Mouse (Mus musculus) liver, postnatal 0 days (tissue): ENCODE results near the gene Dgki. TPM values are rescaled to one million over a fixed set of nuclear protein-coding genes. Genes with fewer than 3 reads are reported as not detected.

Experiments used
- ATAC-seq: fragments of 200-750 bp; cut with Nextera tagmentation; 2 replicates; pipeline ENCODE4 v1.8.0; 2017; ENCODE audit warnings: mild to moderate bottlenecking, moderate library complexity
- DNase-seq: peaks from one replicate; pipeline ENCODE4 v3.0.0-alpha.2; 2016
- H3K27ac ChIP-seq: fragments of 300-500 bp; sonication (generic); 2 replicates; pipeline ENCODE4 v1.5.1; 2014; ENCODE audit warnings: antibody characterized with exemption, moderate library complexity, mild to moderate bottlenecking, low read depth
- H3K27me3 ChIP-seq: fragments of 300-500 bp; sonication (generic); 2 replicates; pipeline ENCODE4 v1.6.1; 2014; ENCODE audit warnings: low read length, control low read depth, mixed read lengths; ENCODE audit not compliant: insufficient read depth
- H3K36me3 ChIP-seq: fragments of 300-500 bp; sonication (generic); replicated peaks from 2 replicates; pipeline ENCODE4 v1.6.1; 2014; ENCODE audit warnings: mild to moderate bottlenecking, control low read depth, low read length, moderate library complexity, mixed read lengths; ENCODE audit not compliant: insufficient read depth
- H3K4me1 ChIP-seq: fragments of 300-500 bp; sonication (generic); 2 replicates; pipeline ENCODE4 v1.6.1; 2014; ENCODE audit warnings: antibody characterized with exemption, mild to moderate bottlenecking, control low read depth; ENCODE audit not compliant: insufficient read depth
- H3K4me2 ChIP-seq: fragments of 300-500 bp; sonication (generic); 2 replicates; pipeline ENCODE4 v1.6.1; 2014; ENCODE audit warnings: low read depth, mild to moderate bottlenecking, low read length, moderate library complexity, mixed read lengths
- H3K4me3 ChIP-seq: fragments of 300-500 bp; sonication (generic); 2 replicates; pipeline ENCODE4 v1.5.1; 2014; ENCODE audit warnings: low read depth, low read length
- H3K9ac ChIP-seq: fragments of 300-500 bp; sonication (generic); replicated peaks from 2 replicates; pipeline ENCODE4 v1.6.1; 2014; ENCODE audit warnings: mild to moderate bottlenecking, moderate library complexity
- H3K9me3 ChIP-seq: fragments of 300-500 bp; sonication (generic); 2 replicates; pipeline ENCODE4 v1.6.1; 2016; ENCODE audit warnings: mild to moderate bottlenecking, control low read depth, low read length, mixed read lengths
- CTCF ChIP-seq: sonication (generic); IDR thresholded peaks from 2 replicates; pipeline ENCODE4 v1.5.1; 2016; ENCODE audit warnings: antibody characterized with exemption, low read depth
- EP300 ChIP-seq: IDR thresholded peaks from 2 replicates; pipeline ENCODE4 v1.6.1; 2016; ENCODE audit warnings: antibody characterized with exemption, low read depth, mild to moderate bottlenecking
- WGBS: fragments of 180-500 bp; shearing (Covaris S2); extraction: QIAGEN DNeasy Blood & Tissue Kit; methylation state at CpG from one replicate; pipeline ENCODE4 v1.1.7; 2014; ENCODE audit not compliant: insufficient replicate concordance; 5-methylcytosine and 5-hydroxymethylcytosine counted together
- polyA plus RNA-seq: library from polyadenylated mRNA; unstranded; fragments of >200 nt; fragmentation: Nextera tagmentation; extraction: Ambion mirVana; gene quantifications from 2 replicates; pipeline ENCODE4 v1.2.1, GENCODE M21; 2015

Dgki gene
- polyA plus RNA-seq, 1 experiment from 2014 or later = 0.56 TPM

DNA sequence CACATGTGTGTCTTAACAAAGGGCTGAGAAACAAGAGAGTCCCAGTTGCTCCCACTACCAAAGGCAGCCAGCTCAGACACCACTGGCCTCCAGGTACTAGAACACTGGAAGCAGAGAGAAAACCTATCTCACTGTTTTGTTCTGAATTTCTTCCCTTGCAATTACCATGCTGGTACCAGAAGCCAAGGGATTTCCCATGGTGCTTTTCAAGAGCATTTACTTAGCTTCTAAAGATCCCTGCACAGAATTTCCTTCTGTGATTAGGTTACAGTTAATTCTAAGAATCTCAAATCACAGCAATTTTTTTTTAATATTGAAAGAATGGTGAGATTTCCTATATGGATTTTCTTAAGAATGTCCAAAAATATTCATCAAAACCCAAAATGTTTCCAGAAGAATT is 458.8 kb downstream of the Dgki start:
- H3K36me3 ChIP-seq = no peaks in the 10 kb centered on the region

DNA sequence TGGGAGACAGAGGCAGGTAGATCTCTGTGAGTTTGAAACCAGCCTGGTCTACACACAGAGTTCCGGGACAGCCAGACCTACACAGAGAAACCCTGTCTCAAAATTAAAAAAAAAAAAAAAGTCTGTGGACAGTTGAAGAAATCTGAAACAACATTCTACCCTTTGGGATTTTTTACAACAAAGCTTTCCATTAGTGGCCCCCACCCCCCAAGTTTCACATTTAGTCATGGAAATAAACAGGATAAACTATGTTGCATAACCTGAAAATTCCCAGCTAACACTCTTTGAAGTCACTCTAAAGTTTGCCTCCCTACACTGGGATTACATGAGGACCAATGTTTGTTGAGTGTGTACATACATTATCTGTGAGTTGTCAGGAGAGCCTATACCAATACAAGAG is 461.2 kb downstream of the Dgki start:
- no peaks in the 10 kb centered on the region for H3K9me3 ChIP-seq
- TF ChIP-seq EP300 = no peak
- no peak for TF ChIP-seq CTCF
- no peaks in the 10 kb centered on the region for H3K4me1 ChIP-seq
- H3K4me2 ChIP-seq = no peak overlapping the region
- DNase-seq (no peak), ATAC-seq (no peak)
- no peaks in the 10 kb centered on the region for H3K36me3 ChIP-seq
- H3K9ac ChIP-seq = no peak overlapping the region
- WGBS = 84% methylated on average over 1 of the region's 1 CpGs
- no peaks in the 10 kb centered on the region for H3K27me3 ChIP-seq
- H3K27ac ChIP-seq = no peak overlapping the region
- H3K4me3 ChIP-seq = no peak overlapping the region

More for the DNA sequence above, 458.8 kb downstream of the Dgki start:
- no peak overlapping the region for H3K27ac ChIP-seq
- no peak overlapping the region for H3K4me3 ChIP-seq
- ATAC-seq (no peak), DNase-seq (no peak)
- no peaks in the 10 kb centered on the region for H3K4me1 ChIP-seq
- H3K9ac ChIP-seq = no peak overlapping the region
- no peak overlapping the region for H3K4me2 ChIP-seq
- no peak for TF ChIP-seq EP300
- no peak for TF ChIP-seq CTCF
- H3K27me3 ChIP-seq = no peaks in the 10 kb centered on the region
- H3K9me3 ChIP-seq = no peaks in the 10 kb centered on the region

DNA sequence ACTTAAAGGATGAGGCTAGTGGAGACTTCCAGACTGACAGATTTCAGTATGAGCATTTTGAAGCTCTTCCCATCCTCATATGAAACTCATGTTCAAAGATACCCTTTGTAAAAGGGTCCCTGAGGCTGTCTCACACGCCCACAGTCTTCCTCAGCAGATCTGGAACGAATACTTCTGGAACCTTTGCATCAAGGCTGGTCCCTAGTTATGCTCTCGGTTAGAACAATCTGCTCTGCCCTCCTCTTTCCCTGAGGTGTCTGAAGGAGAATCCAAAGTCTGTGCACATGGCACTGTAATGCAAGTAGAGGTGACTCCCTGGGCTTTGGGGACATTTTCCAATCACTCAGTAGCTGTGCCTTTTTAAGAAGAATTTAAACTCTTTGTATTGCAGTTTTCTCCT is 464.6 kb downstream of the Dgki start:
- Histone ChIP-seq H3K9me3 (no peaks in the 10 kb centered on the region), H3K4me1 (no peaks in the 10 kb centered on the region), H3K27me3 (no peaks in the 10 kb centered on the region), H3K4me2 (no peak overlapping the region), H3K36me3 (no peaks in the 10 kb centered on the region), H3K4me3 (no peak overlapping the region), H3K9ac (no peak overlapping the region), H3K27ac (no peak overlapping the region)
- 72% methylated on average over 3 of the region's 3 CpGs for WGBS
- TF ChIP-seq EP300 (no peak), CTCF (no peak)
- no peak for DNase-seq
- ATAC-seq = no peak

DNA sequence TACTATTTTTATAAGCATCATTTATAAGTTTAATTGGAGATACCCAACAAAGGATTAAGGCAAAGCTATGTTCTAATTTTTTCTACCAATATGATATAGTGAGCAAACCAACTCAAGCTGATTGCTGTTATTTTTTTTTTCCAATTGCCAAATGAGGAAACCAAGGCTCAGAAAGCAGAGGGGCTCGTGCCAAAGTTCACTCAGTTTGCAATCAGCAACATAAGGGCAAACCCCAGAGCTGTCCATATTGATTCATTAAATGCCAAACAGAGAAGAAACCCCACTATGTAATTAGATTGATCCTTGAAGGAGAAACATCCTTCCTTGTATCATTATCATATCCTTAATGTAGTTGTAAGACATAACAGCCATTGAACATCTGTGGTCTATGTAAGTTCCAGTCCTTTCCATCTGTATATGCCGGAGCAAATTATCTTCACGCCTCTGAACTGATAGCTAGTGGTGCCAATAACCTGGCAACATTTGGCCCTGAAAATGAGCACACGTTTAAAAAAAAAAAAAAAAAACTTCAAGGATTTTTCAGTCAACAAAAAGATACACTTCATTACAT is 465.2 kb downstream of the Dgki start:
- Histone ChIP-seq H3K27ac (no peak overlapping the region), H3K9me3 (no peaks in the 10 kb centered on the region), H3K36me3 (no peaks in the 10 kb centered on the region), H3K4me1 (no peaks in the 10 kb centered on the region), H3K4me3 (no peak overlapping the region), H3K4me2 (no peak overlapping the region), H3K27me3 (no peaks in the 10 kb centered on the region), H3K9ac (no peak overlapping the region)
- WGBS = 70% methylated on average over 4 of the region's 4 CpGs
- no peak for DNase-seq
- TF ChIP-seq CTCF (no peak), EP300 (no peak)
- ATAC-seq = no peak

DNA sequence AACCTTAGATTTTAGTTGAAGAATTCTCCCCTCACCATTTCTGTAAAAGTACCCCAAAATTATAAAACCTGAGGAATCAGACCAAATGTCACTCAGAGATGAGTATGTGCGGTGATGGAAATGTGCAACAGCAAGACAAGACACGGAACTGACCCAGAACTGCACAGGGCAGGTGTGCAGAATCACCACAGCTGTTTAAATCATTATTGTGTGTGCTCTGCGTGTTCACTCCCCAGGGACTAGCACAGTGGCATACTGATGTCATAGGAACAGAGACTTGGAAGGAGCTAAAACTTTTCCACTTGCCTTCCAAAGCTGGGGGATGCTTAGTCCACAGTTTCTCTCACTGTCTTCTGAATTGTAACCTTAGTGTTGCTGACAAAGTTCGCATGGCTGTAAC is 467.3 kb downstream of the Dgki start:
- WGBS = 77% methylated on average over 4 of the region's 4 CpGs
- ATAC-seq = no peak

DNA sequence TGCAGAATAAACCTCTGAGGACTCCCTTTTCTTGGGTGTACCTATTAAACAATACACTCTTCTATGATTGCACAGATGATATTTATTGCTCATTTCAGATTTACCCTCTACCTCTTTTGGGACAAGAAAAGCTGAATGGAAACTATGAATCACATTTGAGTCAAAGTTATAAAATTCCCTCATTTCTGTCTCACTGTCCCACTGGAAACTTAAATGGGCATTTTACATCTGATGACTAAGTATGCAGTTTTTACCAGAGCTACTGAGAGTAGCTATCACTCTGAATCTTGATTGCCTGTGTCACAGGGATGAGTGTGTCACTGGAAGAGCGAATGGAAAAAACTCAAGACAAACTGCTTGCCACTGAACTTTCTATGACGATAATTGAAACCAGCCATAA is 467.8 kb downstream of the Dgki start:
- no peaks in the 10 kb centered on the region for H3K9me3 ChIP-seq
- TF ChIP-seq CTCF = no peak
- TF ChIP-seq EP300 = no peak
- 69% methylated on average over 2 of the region's 2 CpGs for WGBS
- DNase-seq (no peak), ATAC-seq (no peak)
- no peaks in the 10 kb centered on the region for H3K4me1 ChIP-seq
- no peak overlapping the region for H3K4me2 ChIP-seq
- no peak overlapping the region for H3K27ac ChIP-seq
- no peaks in the 10 kb centered on the region for H3K36me3 ChIP-seq
- no peaks in the 10 kb centered on the region for H3K27me3 ChIP-seq
- H3K4me3 ChIP-seq = no peak overlapping the region
- no peak overlapping the region for H3K9ac ChIP-seq

More for the DNA sequence above, 467.3 kb downstream of the Dgki start:
- H3K4me1 ChIP-seq = no peaks in the 10 kb centered on the region
- DNase-seq = no peak
- no peak overlapping the region for H3K9ac ChIP-seq
- no peak overlapping the region for H3K4me2 ChIP-seq
- H3K36me3 ChIP-seq = no peaks in the 10 kb centered on the region
- TF ChIP-seq CTCF = no peak
- no peak overlapping the region for H3K4me3 ChIP-seq
- H3K27ac ChIP-seq = no peak overlapping the region
- H3K9me3 ChIP-seq = no peaks in the 10 kb centered on the region
- no peaks in the 10 kb centered on the region for H3K27me3 ChIP-seq

DNA sequence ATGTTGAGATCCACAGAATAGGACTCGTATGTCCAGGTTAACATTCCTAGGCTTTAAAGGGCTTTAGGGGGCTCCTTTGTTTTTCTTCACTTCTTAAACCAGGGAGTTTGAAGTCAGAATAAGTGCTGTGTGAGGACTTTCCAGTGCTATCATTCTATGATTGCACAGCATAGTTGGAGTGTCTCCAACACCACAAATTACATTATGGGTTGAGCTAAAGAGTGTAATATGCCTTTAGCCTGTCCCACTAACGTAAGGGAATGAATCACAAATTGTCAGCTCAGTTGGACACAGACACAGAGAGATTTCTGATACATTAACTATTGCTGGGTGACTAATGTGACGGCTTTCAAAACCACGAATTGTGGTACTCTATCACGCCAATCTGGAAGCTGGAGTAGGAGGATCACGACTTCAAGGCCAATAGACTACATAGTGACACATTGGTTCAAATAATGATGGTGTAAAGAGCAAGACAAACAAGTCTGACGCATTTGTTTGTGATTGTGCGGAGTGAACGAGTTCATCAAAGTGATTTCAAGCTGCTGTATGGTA is 469.5 kb downstream of the Dgki start:
- TF ChIP-seq EP300 (no peak), CTCF (no peak)
- no peak overlapping the region for H3K4me2 ChIP-seq
- no peaks in the 10 kb centered on the region for H3K9me3 ChIP-seq
- DNase-seq (no peak), ATAC-seq (no peak)
- H3K4me1 ChIP-seq = no peaks in the 10 kb centered on the region
- no peaks in the 10 kb centered on the region for H3K27me3 ChIP-seq
- no peaks in the 10 kb centered on the region for H3K36me3 ChIP-seq
- WGBS = 67% methylated on average over 9 of the region's 9 CpGs
- H3K4me3 ChIP-seq = no peak overlapping the region
- no peak overlapping the region for H3K27ac ChIP-seq
- H3K9ac ChIP-seq = no peak overlapping the region
